Comparison of ENCODE assay signal across 8 mouse cellular contexts in the genomic region with DNA sequence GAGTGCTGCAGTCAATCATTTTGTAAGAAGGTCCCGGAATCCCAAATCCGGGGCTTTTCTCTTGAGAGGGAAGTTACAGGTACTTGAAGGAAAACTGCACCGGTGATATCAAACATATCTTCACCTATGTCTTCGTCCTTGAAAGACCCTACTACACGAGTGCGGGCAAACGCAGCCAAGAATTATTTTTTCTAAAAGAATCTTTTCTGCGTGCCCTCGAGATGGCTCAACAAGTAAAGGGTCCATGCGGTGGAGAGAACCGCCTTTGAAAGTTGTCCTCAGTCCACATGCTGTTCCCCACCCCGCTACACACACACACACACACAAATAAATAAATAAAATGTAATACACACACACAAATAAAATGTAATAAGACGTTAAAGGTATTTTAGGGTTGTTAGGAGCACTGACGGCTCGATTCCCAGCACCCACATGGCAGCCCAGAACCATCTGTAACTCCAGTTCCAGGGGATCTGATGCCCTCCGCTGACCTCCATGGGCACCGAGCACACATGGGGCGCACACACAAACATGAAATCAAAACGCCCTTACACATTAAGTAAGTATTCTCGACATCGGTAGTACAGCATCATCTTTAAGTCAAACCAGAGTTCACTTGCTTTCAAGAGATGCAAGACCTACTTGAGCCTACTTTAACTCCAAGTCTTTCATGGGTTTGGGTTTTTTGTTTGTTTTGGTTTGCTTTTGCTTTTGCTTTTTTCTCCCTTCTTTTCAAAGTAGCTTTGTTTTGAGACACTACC. TPM values are rescaled to one million over a fixed set of nuclear protein-coding genes. Genes with fewer than 3 reads are reported as not detected.
DNase-seq lines count a peak whose midpoint lies in the region; ATAC-seq lines count a peak whose summit lies in the region.

No protein-coding gene starts in this region.

- no peaks in the 10 kb centered on the region for H3K27me3 ChIP-seq in limb, embryonic 12.5 days
- H3K27me3 ChIP-seq in stomach, embryonic 15.5 days (replicated peaks): no peaks in the 10 kb centered on the region

- peak overlapping the region; percentile 90 for H3K9ac ChIP-seq in limb, embryonic 12.5 days (replicated peaks)
- H3K9ac ChIP-seq in stomach, embryonic 15.5 days: peak overlapping the region; percentile 81

- H3K27ac ChIP-seq in limb, embryonic 12.5 days: peak overlapping the region; percentile 66; the same call in 1 of the 2 replicates
- peak overlapping the region; percentile 65 for H3K27ac ChIP-seq in stomach, embryonic 15.5 days

- H3K4me2 ChIP-seq in limb, embryonic 12.5 days: peak overlapping the region; percentile 73
- peak overlapping the region; percentile 60 for H3K4me2 ChIP-seq in stomach, embryonic 15.5 days

- H3K36me3 ChIP-seq in limb, embryonic 12.5 days: no peaks in the 10 kb centered on the region
- H3K36me3 ChIP-seq in stomach, embryonic 15.5 days: no peaks in the 10 kb centered on the region

- peak; percentile 6; the same call in 1 of the 2 replicates for ATAC-seq in limb, embryonic 12.5 days (ENCODE audit: insufficient number of reproducible peaks, insufficient read depth, low FRiP score, low TSS enrichment, low read depth)
- no peak for ATAC-seq in stomach, embryonic 15.5 days (ENCODE audit: insufficient read depth, low FRiP score, low read depth)

- peak; percentile 8 to 10 for DNase-seq in frontal cortex, postnatal 10 days (ENCODE audit: low spot score in 2 of 2)
- DNase-seq in frontal cortex, adult 2 months (ENCODE audit: extremely low spot score in 1 of 2, low spot score in 1 of 2): no peak
- DNase-seq in thymus, postnatal 0 days (ENCODE audit: low spot score): peak; percentile 13
- no peak for DNase-seq in thymus, postnatal 4 days
- no peak for DNase-seq in cerebellum, adult 18-20 months
- DNase-seq in MN1 (ENCODE audit: low spot score): no peak

- peaks cover 12% of the 10 kb centered on the region for H3K4me1 ChIP-seq in limb, embryonic 12.5 days (replicated peaks)
- peaks cover 7% of the 10 kb centered on the region for H3K4me1 ChIP-seq in stomach, embryonic 15.5 days

- no peaks in the 10 kb centered on the region for H3K9me3 ChIP-seq in limb, embryonic 12.5 days
- H3K9me3 ChIP-seq in stomach, embryonic 15.5 days: no peaks in the 10 kb centered on the region

- WGBS in limb, embryonic 12.5 days: 34% methylated on average over 21 of the region's 21 CpGs
- WGBS in stomach, embryonic 15.5 days: 45% methylated on average over 21 of the region's 21 CpGs

- H3K4me3 ChIP-seq in limb, embryonic 12.5 days (replicated peaks): peak overlapping the region; percentile 74
- H3K4me3 ChIP-seq in stomach, embryonic 15.5 days (replicated peaks): peak overlapping the region; percentile 76

RNA-seq across cellular contexts. Expression of a gene that starts 0.8 kb away (rescaled TPM):
- 7.3 and 8.4 TPM in 2 replicates for polyA plus RNA-seq in frontal cortex, adult 2 months (2012; rRNA removed)
- 6.6 and 7.5 TPM in 2 replicates for polyA plus RNA-seq in thymus, postnatal 0 days (2015; fragmentation: Nextera tagmentation; extraction: Ambion mirVana)
- polyA plus RNA-seq in limb, embryonic 12.5 days (2016; fragmentation: Nextera tagmentation; extraction: Ambion mirVana): 14.3 and 14.8 TPM in 2 replicates
- polyA plus RNA-seq in stomach, embryonic 15.5 days (2015; fragmentation: Nextera tagmentation; extraction: Ambion mirVana): 15.6 and 15.7 TPM in 2 replicates

RNA-seq across cellular contexts. Expression of a gene that starts 36.7 kb away (rescaled TPM):
- 29.2 and 30.2 TPM in 2 replicates for polyA plus RNA-seq in frontal cortex, adult 2 months (2012; rRNA removed)
- 4.9 and 5.5 TPM in 2 replicates for polyA plus RNA-seq in thymus, postnatal 0 days (2015; fragmentation: Nextera tagmentation; extraction: Ambion mirVana)
- polyA plus RNA-seq in limb, embryonic 12.5 days (2016; fragmentation: Nextera tagmentation; extraction: Ambion mirVana): 1.7 and 2.1 TPM in 2 replicates
- polyA plus RNA-seq in stomach, embryonic 15.5 days (2015; fragmentation: Nextera tagmentation; extraction: Ambion mirVana): 3.6 TPM in 2 replicates

Comparison
In these comparisons a context has a peak if more than half of its experiments do, and no peak if none do; other contexts are left out.
1. DNase-seq: peak in frontal cortex, postnatal 10 days (2 of 2) and thymus, postnatal 0 days (single experiment); none in frontal cortex, adult 2 months (0 of 2), thymus, postnatal 4 days (single experiment), cerebellum, adult 18-20 months (0 of 2) and MN1 (single experiment).